Mouse (Mus musculus): Measurements from ENCODE around the gene Tspan10.

DNA sequence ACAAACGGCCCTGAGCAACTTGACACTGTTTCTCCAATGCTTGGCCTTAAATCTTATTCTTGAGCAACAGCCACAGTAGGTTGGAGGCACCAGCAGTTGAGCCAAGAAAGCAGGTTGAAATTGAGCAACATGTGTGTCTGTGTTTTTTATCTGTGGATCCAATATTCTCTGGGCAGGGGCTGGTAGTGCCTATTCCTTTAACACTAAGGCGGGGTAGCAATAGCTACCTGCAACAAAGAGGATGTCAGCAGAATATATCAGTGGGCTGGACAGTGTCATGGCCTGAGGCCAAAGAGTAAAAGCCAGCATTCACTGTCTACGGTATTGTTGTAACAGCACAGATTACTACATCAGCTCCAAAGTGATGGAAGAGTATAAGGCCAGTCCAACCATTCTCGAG lies 46.8 kb upstream of the Tspan10 start:
- no peak for TF ChIP-seq CTCF (IDR thresholded peaks at IDR 0.05; ENCODE audit: extremely low read depth, insufficient read depth, low read length)
- no peak for TF ChIP-seq POLR2A (IDR thresholded peaks at IDR 0.05; ENCODE audit: extremely low read depth, insufficient read depth, low read length)

Data from cortical plate, adult 2 months (tissue).